Mouse (Mus musculus): Measurements from ENCODE around the gene Igll1.

DNA sequence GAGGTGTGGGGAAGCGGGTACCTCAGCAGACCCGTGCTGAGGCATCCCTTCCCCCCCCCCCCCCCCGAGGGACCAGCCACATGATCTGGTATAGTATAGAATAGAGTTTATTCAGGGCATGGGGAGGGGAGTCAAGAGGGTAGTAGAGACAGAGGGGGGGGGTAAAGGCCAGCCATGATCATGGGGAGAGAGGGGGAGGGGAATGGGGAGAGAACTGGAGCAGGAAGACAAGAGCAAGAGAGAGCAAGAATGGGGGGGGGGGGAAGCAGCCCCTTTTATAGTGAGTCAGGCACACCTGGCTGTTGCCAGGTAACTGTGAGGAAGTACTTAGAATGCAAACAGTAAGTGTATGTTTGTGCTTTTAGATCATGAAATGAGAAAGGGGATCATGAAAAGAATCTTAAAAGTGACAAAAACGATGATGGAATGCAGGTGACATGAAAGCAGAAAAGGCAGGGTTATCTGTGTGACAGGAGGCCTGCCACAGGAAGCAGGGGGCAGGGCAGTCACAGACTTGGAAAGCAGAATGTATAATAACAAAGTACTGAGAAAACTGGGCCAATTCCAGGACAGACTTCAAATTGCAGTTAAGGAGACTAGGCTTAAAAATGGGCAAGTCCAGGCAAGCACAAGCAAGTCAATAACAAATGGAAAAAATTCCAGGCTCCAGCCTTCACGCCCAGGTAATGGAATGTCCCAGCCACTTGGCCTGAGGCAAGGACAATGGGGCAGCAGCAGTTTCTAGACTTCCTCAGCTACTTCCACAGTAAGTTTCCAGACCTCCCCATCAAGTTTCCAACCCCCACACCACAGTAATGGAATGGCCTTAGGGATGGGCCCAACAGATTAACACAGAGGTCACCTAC lies 2.1 kb upstream of the Igll1 start:
- TF ChIP-seq POLR2A (IDR thresholded peaks at IDR 0.05; ENCODE audit: control insufficient read depth, extremely low read depth, insufficient read depth, low read length, poor library complexity) (no peak), CTCF (IDR thresholded peaks at IDR 0.05; ENCODE audit: borderline replicate concordance, control insufficient read depth, extremely low read depth, insufficient read depth, low read length, poor library complexity) (no peak)

All from thymus, adult 2 months (tissue).